Mouse (Mus musculus) ES-E14 (cell line): ENCODE results near the gene Fbxo42. TPM values are rescaled to one million over a fixed set of nuclear protein-coding genes. Genes with fewer than 3 reads are reported as not detected.

Source experiments
- DNase-seq: peaks from one replicate; pipeline ENCODE4 v3.0.0-alpha.2; 2013; ENCODE audit warnings: low read depth, low spot score
- H3K27ac ChIP-seq: 2 replicates; pipeline ENCODE4 v1.5.1; 2012; ENCODE audit warnings: low read depth, mild to moderate bottlenecking, low read length, moderate library complexity, mixed read lengths; ENCODE audit not compliant: poor library complexity, insufficient read depth, severe bottlenecking
- H3K36me3 ChIP-seq: 2 replicates; pipeline ENCODE4 v1.6.1; 2012; ENCODE audit warnings: mild to moderate bottlenecking, low read length, moderate library complexity, mixed read lengths; ENCODE audit not compliant: control insufficient read depth, poor library complexity, insufficient read depth, severe bottlenecking
- H3K4me1 ChIP-seq, 2 experiments: fragments of 150-350 bp in 1 of 2; sonication (generic) in 1 of 2; 2 replicates each; pipeline ENCODE4 v1.6.1; 2012; ENCODE audit warnings: low read length in 2 of 2, mild to moderate bottlenecking in 1 of 2, mixed read lengths in 1 of 2; ENCODE audit not compliant: control insufficient read depth in 2 of 2, insufficient read depth in 2 of 2, poor library complexity in 1 of 2
- H3K4me3 ChIP-seq, 2 experiments: fragments of 150-350 bp in 1 of 2; sonication (generic) in 1 of 2; 2 replicates each; pipeline ENCODE4 v1.5.1; 2012; ENCODE audit warnings: low read length in 2 of 2, low read depth in 1 of 2, mild to moderate bottlenecking in 1 of 2, mixed read lengths in 1 of 2; ENCODE audit not compliant: insufficient read depth in 1 of 2, poor library complexity in 1 of 2, severe bottlenecking in 1 of 2
- H3K9ac ChIP-seq: 2 replicates; pipeline ENCODE4 v1.6.1; 2012; ENCODE audit warnings: low read depth, mild to moderate bottlenecking, low read length, mixed read lengths; ENCODE audit not compliant: poor library complexity, insufficient read depth, severe bottlenecking
- H3K9me3 ChIP-seq: fragments of 150-350 bp; sonication (generic); 2 replicates; pipeline ENCODE4 v1.6.1; 2012; ENCODE audit warnings: low read depth, mild to moderate bottlenecking, low read length; ENCODE audit not compliant: control insufficient read depth, insufficient read depth
- CHD2 ChIP-seq: IDR thresholded peaks from 2 replicates; pipeline ENCODE4 v1.6.1; 2014; ENCODE audit warnings: mild to moderate bottlenecking, low read depth, low read length, inconsistent platforms
- HCFC1 ChIP-seq: IDR thresholded peaks from 2 replicates; pipeline ENCODE4 v1.6.1; 2012; ENCODE audit warnings: low read length, inconsistent platforms, borderline replicate concordance; ENCODE audit not compliant: insufficient read depth
- MAFK ChIP-seq: IDR thresholded peaks from 2 replicates; pipeline ENCODE4 v1.6.1; 2014; ENCODE audit warnings: mild to moderate bottlenecking, low read depth, low read length, inconsistent platforms; ENCODE audit not compliant: insufficient read depth
- ZC3H11A ChIP-seq: IDR thresholded peaks from 2 replicates; pipeline ENCODE4 v1.6.1; 2012; ENCODE audit warnings: low read depth, mild to moderate bottlenecking, inconsistent platforms, low read length, borderline replicate concordance
- ZNF384 ChIP-seq: IDR thresholded peaks from 2 replicates; pipeline ENCODE4 v1.6.1; 2012; ENCODE audit warnings: low read depth, low read length, inconsistent platforms
- in situ Hi-C, 2 experiments: fragments of 600-800 bp; cut with MboI; formaldehyde crosslinking; loops; one replicate each; pipeline ENCODE4 v1.15.1; 2025; ENCODE audit warnings: low sequenced_read_pairs in 2 of 2, inconsistent platforms in 1 of 2; ENCODE audit not compliant: unreplicated experiment in 2 of 2
- total RNA-seq: library from RNA; depleted of rRNA; stranded (reverse); fragments of 300-350 nt; gene quantifications from 2 replicates; pipeline ENCODE4 v1.2.3, GENCODE M21; 2012

Gene Fbxo42
- total RNA-seq, 1 experiment, result 14.0 TPM

DNA sequence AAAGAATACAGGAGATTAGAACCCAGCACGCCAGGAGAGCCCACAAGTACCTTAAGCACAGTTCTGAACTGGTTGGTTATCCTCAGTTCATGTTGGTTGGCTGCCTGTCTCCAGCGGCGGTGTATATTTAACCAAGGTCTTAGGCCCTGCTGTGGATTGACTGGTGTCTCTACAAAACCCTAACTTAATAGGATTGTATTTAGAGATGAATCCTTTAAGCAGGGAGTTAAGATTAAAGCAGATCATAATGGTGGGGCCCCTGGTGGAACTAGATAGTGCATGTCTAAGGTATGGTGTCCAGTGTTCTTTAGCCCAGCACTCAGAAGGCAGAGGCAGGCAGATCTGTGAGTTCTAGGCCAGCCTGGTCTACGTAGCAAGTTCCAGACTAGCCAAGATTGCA lies 63.9 kb downstream of the Fbxo42 start:
- no peaks in the 10 kb centered on the region for H3K9me3 ChIP-seq
- H3K4me1 ChIP-seq, result peaks cover 0 to 6% of the 10 kb centered on the region in 2 experiments; a peak in 1 of 4 replicates
- no peak overlapping the region for H3K4me3 ChIP-seq
- no peak for DNase-seq
- H3K27ac ChIP-seq, result no peak overlapping the region
- H3K36me3 ChIP-seq, result no peaks in the 10 kb centered on the region
- TF ChIP-seq HCFC1, result no peak
- TF ChIP-seq MAFK, result no peak
- no peak for TF ChIP-seq ZC3H11A
- TF ChIP-seq ZNF384, result no peak
- no peak for TF ChIP-seq CHD2
- in situ Hi-C loops, result no loop called here
- no peak overlapping the region for H3K9ac ChIP-seq

DNA sequence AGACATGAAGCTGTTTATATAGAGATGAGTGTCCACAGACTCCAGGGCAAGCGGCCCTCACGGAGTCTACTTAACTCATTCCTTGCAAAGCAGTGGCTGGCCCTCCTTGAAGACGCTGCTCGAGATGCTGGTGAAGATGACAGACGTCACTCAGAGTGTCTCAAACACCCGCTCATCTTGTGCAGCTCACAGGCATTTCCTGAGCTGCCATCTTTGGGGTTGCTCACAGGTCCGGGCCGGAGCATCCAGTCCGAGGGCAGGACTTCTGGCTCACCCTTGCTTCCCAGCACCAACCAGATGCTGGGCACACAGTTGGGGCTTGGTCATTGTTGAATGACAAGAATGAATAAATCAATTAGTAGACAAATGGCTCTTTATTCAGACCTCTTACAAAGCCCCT lies 65.2 kb downstream of the Fbxo42 start:
- Histone ChIP-seq H3K4me1 (peaks cover 0 to 6% of the 10 kb centered on the region in 2 experiments; a peak in 1 of 4 replicates), H3K4me3 (no peak overlapping the region), H3K27ac (no peak overlapping the region), H3K9ac (no peak overlapping the region), H3K9me3 (no peaks in the 10 kb centered on the region), H3K36me3 (no peaks in the 10 kb centered on the region)
- DNase-seq, result no peak
- TF ChIP-seq CHD2 (no peak), HCFC1 (no peak), MAFK (no peak), ZNF384 (no peak), ZC3H11A (no peak)
- in situ Hi-C loops, result no loop called here

- DNase-seq, result no peak
- no peaks in the 10 kb centered on the region for H3K36me3 ChIP-seq
- H3K4me3 ChIP-seq, result no peak overlapping the region
- no peaks in the 10 kb centered on the region for H3K9me3 ChIP-seq
- H3K4me1 ChIP-seq, result peaks cover 0 to 6% of the 10 kb centered on the region in 2 experiments; a peak in 1 of 4 replicates
- no peak for TF ChIP-seq CHD2
- no peak for TF ChIP-seq ZC3H11A
- no peak for TF ChIP-seq ZNF384
- TF ChIP-seq MAFK, result no peak
- no peak for TF ChIP-seq HCFC1
- H3K9ac ChIP-seq, result no peak overlapping the region
- in situ Hi-C loops, result no loop called here
- no peak overlapping the region for H3K27ac ChIP-seq
Measured at GRCm38 (mm10) chr4:141213342-141213741, 65.6 kb downstream of the Fbxo42 start.

DNA sequence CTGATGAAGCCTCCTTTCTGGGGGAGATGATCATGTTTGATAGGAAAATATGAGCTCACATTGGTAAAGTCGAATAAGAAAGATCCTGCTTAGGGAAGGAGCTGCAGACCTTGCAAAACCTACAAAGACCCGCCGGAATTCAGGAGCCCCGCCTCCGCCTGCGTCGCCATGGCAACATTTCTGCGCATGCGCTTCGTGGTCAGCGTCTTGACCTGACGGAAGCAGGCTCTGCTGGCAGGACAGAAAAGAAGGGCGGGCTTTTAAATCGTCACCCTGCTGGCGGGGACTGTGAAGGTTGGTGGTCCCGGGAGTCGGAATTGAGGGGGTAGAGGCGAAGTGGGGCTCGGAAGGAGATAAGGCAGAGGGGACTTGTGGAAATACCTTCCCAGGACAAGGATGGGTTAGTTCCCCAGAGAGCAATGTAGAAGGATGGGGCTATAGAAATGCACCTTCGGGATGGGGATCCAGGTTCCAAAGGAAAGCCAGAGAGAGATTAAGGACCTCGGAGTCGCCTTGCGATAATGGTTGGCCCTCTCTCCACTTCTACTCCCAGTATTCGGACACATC lies 66.1 kb downstream of the Fbxo42 start, which contains the start of gene Rsg1:
TSS of gene Rsg1 (plus strand) at position 187 of the 567 bp plus-strand sequence.
- Histone ChIP-seq H3K4me1 (peaks cover 0 to 6% of the 10 kb centered on the region in 2 experiments; a peak in 1 of 4 replicates), H3K9ac (peak within 1 kb of the TSS; percentile 59), H3K9me3 (no peaks in the 10 kb centered on the region), H3K36me3 (no peaks in the 10 kb centered on the region), H3K27ac (no peak within 1 kb of the TSS), H3K4me3 (peak within 1 kb of the TSS; percentile 58 to 63)
- in situ Hi-C loops, result no loop called here
- peak; percentile 92 for DNase-seq
- no peak for TF ChIP-seq ZC3H11A
- no peak for TF ChIP-seq CHD2
- TF ChIP-seq HCFC1, result no peak
- TF ChIP-seq MAFK, result no peak
- TF ChIP-seq ZNF384, result no peak
